29 mouse cellular contexts compared by ENCODE assay signal in the genomic region with DNA sequence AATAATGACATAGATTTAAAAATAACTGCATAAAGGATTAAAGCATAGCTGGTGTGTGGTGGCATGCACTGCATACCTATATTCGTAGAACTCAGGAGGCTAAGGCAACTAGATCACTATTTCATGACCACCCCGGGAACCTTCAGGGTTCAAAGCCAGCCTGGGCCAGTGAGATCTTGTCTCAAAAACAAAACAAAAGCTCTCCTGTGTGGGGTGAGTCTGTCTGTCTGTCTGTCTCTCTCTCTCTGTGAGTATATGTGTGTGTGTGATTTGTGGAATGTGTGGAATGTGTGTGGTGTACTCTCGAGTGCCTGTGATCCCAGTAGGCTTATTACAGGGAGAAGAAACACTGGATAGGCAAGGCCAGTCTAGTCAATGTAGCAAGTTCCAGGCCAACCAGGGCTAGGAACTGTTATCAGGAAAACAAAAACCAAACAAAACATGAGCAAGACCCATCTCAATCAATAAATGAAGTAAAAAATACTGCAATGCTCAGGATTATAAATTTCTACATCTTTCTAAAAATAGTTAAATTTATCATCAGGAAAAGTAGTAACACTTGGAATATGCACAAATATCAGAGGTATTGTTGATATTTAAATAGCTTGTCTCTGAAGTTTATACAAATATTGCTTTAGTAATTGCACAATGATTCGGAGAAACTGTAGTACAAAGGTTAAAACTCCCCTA. TPM values are rescaled to one million over a fixed set of nuclear protein-coding genes. Genes with fewer than 3 reads are reported as not detected.
DNase-seq lines count a peak whose midpoint lies in the region; ATAC-seq and TF ChIP-seq lines count a peak whose summit lies in the region.
"Had no signal": no experiment of that assay in that cellular context is flagged by ENCODE, and none has a peak within 500 bp of the region (broad histone marks: within the 10 kb centered on the region; RNA-seq: fewer than 3 reads in every experiment).

No protein-coding gene starts in this region.

- peak; percentile 49 for ATAC-seq in heart, postnatal 0 days (ENCODE audit: insufficient read depth, low read depth)
- no peak for ATAC-seq in megakaryocyte progenitor cell, adult 5-6 weeks (replicated peaks; ENCODE audit: poor library complexity)
- ATAC-seq in midbrain, embryonic 16.5 days = no peak
- ATAC-seq: CD4-positive, CD25-positive, alpha-beta regulatory T cell, adult 4 months; forebrain, embryonic 14.5 days; intestine, postnatal 0 days had no signal

- H3K27me3 ChIP-seq in heart, postnatal 0 days (ENCODE audit: control insufficient read depth, insufficient read depth, low read length) = no peaks in the 10 kb centered on the region
- H3K27me3 ChIP-seq in midbrain, embryonic 16.5 days (ENCODE audit: control insufficient read depth, insufficient read depth, low read depth, low read length) = no peaks in the 10 kb centered on the region
- H3K27me3 ChIP-seq: limb, embryonic 15.5 days; neural tube, embryonic 15.5 days had no signal

- peaks cover 11% of the 10 kb centered on the region; the same call in 1 of the 2 replicates for H3K4me1 ChIP-seq in heart, postnatal 0 days (ENCODE audit: control insufficient read depth, insufficient read depth)
- no peaks in the 10 kb centered on the region for H3K4me1 ChIP-seq in midbrain, embryonic 16.5 days (ENCODE audit: control insufficient read depth, insufficient read depth, low read length)
- H3K4me1 ChIP-seq: limb, embryonic 10.5 days; limb, embryonic 15.5 days; neural tube, embryonic 15.5 days had no signal

- TF ChIP-seq CTCF in heart, postnatal 0 days (IDR thresholded peaks at IDR 0.05; ENCODE audit: low read depth) = no peak

- H3K9me3 ChIP-seq in heart, postnatal 0 days (replicated peaks; ENCODE audit: control insufficient read depth, low read length) = no peaks in the 10 kb centered on the region
- no peaks in the 10 kb centered on the region for H3K9me3 ChIP-seq in midbrain, embryonic 16.5 days (replicated peaks; ENCODE audit: control insufficient read depth, low read length, poor library complexity, severe bottlenecking)
- H3K9me3 ChIP-seq: limb, embryonic 10.5 days; limb, embryonic 15.5 days; neural tube, embryonic 15.5 days had no signal

- DNase-seq in heart, adult 11 months = peak; percentile 42
- DNase-seq in heart, postnatal 10 days = no peak
- no peak for DNase-seq in heart, postnatal 0 days (ENCODE audit: low spot score)
- no peak for DNase-seq in heart, postnatal 14 days
- DNase-seq in 3134 (ENCODE audit: extremely low read depth, insufficient read length, low spot score) = peak; percentile 50
- peak; percentile 44 for DNase-seq in R1 (ENCODE audit: low read depth, low spot score)
- DNase-seq: adrenal gland, postnatal 10 days; cerebellum, adult 8-10 months; cerebellum, postnatal 25 days; gastrocnemius, postnatal 36 days; kidney, adult 9 months; kidney, postnatal 14 days; layer of hippocampus, adult 9-11 months; midbrain, embryonic 14.5 days; right cerebral cortex, adult 18-20 months; right cerebral cortex, postnatal 4 days; thymus, adult 18-20 months; thymus, postnatal 25 days had no signal

- no peak for TF ChIP-seq EP300 in heart, postnatal 0 days (IDR thresholded peaks at IDR 0.05; ENCODE audit: low read depth)

- no peak overlapping the region for H3K4me2 ChIP-seq in heart, postnatal 0 days (ENCODE audit: low read depth, low read length)
- H3K4me2 ChIP-seq in midbrain, embryonic 16.5 days (ENCODE audit: low read length) = no peak overlapping the region
- H3K4me2 ChIP-seq: hindbrain, embryonic 14.5 days; limb, embryonic 15.5 days; neural tube, embryonic 15.5 days had no signal

- peak overlapping the region; percentile 50 for H3K27ac ChIP-seq in heart, postnatal 0 days (ENCODE audit: low read depth)
- H3K27ac ChIP-seq in midbrain, embryonic 16.5 days (ENCODE audit: low read length) = no peak overlapping the region
- H3K27ac ChIP-seq: hindbrain, embryonic 14.5 days; limb, embryonic 10.5 days; limb, embryonic 15.5 days; macrophage; neural tube, embryonic 15.5 days; stomach, postnatal 0 days had no signal

- H3K36me3 ChIP-seq in heart, postnatal 0 days (replicated peaks; ENCODE audit: control insufficient read depth, insufficient read depth, low read length) = peaks cover 53% of the 10 kb centered on the region
- peaks cover 10% of the 10 kb centered on the region for H3K36me3 ChIP-seq in midbrain, embryonic 16.5 days (ENCODE audit: control insufficient read depth, insufficient read depth, low read length)

- WGBS in heart, postnatal 0 days = 46% methylated on average over 4 of the region's 4 CpGs
- WGBS in midbrain, embryonic 16.5 days = 80% methylated on average over 4 of the region's 4 CpGs

- H3K4me3 ChIP-seq in heart, postnatal 0 days (ENCODE audit: low read depth, low read length) = no peak overlapping the region
- H3K4me3 ChIP-seq in midbrain, embryonic 16.5 days (ENCODE audit: low read depth, low read length) = no peak overlapping the region
- H3K4me3 ChIP-seq: limb, embryonic 10.5 days; limb, embryonic 15.5 days; neural tube, embryonic 15.5 days had no signal

- H3K9ac ChIP-seq in heart, postnatal 0 days (replicated peaks; ENCODE audit: low read depth, low read length) = no peak overlapping the region
- H3K9ac ChIP-seq in midbrain, embryonic 16.5 days (ENCODE audit: low read depth, low read length) = no peak overlapping the region
- H3K9ac ChIP-seq: hindbrain, embryonic 14.5 days; limb, embryonic 15.5 days; neural tube, embryonic 15.5 days had no signal

- intact Hi-C loops in heart, postnatal 10 days (cut with DNase I) = no loop called here
- intact Hi-C loops in heart, postnatal 14 days (cut with DNase I) = no loop called here

RNA-seq across cellular contexts. Expression of gene Agl, which starts 9.0 kb away (rescaled TPM):
- 100 to 1,000 TPM; 144 to 148 TPM for total RNA-seq in heart, postnatal 10 days (2021)
- 241 and 242 TPM in 2 replicates for total RNA-seq in heart, postnatal 0 days (2014; rRNA removed; ENCODE audit: low replicate concordance)
- 69.0 and 75.0 TPM in 2 replicates for polyA plus RNA-seq in heart, postnatal 0 days (2015; fragmentation: Nextera tagmentation; extraction: Ambion mirVana)
- total RNA-seq in heart, postnatal 14 days (2021) = 100 to 1,000 TPM; 183 to 189 TPM
- total RNA-seq in megakaryocyte progenitor cell, adult 5-6 weeks (2015) = 12.8 and 15.5 TPM in 2 replicates
- total RNA-seq in megakaryocyte progenitor cell, adult 5-6 weeks (2017) = 10.4 and 14.0 TPM in 2 replicates
- polyA plus RNA-seq in midbrain, embryonic 16.5 days (2015; fragmentation: Nextera tagmentation; extraction: Ambion mirVana) = 12.6 and 14.5 TPM in 2 replicates

Comparison
In these comparisons a context has a peak if more than half of its experiments do, and no peak if none do; other contexts are left out.
1. DNase-seq: peak in heart, adult 11 months (single experiment), 3134 (single experiment) and R1 (single experiment); none in heart, postnatal 10 days (0 of 2), heart, postnatal 0 days (single experiment) and heart, postnatal 14 days (0 of 2).
2. RNA of gene Agl, which starts 9.0 kb away (total RNA-seq): 241 to 242 TPM in heart, postnatal 0 days, 183 to 189 TPM in heart, postnatal 14 days and 144 to 148 TPM in heart, postnatal 10 days; 10.4 to 15.5 TPM in megakaryocyte progenitor cell, adult 5-6 weeks; every median in the first group is over 4 times any median in the second.